Mouse (Mus musculus) heart, embryonic 13.5 days (tissue): ENCODE results near the gene Map1a. TPM values are rescaled to one million over a fixed set of nuclear protein-coding genes. Genes with fewer than 3 reads are reported as not detected.
A peak's percentile ranks its signal among the peaks of the same experiment; 100 is the strongest.

Experiments used
- ATAC-seq: fragments of 200-750 bp; cut with Nextera tagmentation; 2 replicates; pipeline ENCODE4 v1.8.0; 2017; ENCODE audit warnings: moderate TSS enrichment; ENCODE audit not compliant: insufficient number of reproducible peaks, low FRiP score, low TSS enrichment; ENCODE audit errors: extremely low read depth
- H3K27ac ChIP-seq: fragments of 300-500 bp; sonication (generic); replicated peaks from 2 replicates; pipeline ENCODE4 v1.5.1; 2015; ENCODE audit warnings: moderate library complexity, mild to moderate bottlenecking, inconsistent platforms
- H3K27me3 ChIP-seq: fragments of 300-500 bp; sonication (generic); replicated peaks from 2 replicates; pipeline ENCODE4 v1.6.1; 2015; ENCODE audit warnings: mild to moderate bottlenecking, inconsistent platforms
- H3K36me3 ChIP-seq: fragments of 300-500 bp; sonication (generic); 2 replicates; pipeline ENCODE4 v1.6.1; 2015; ENCODE audit warnings: mild to moderate bottlenecking, inconsistent platforms
- H3K4me1 ChIP-seq: fragments of 300-500 bp; sonication (generic); 2 replicates; pipeline ENCODE4 v1.6.1; 2015; ENCODE audit warnings: inconsistent platforms
- H3K4me2 ChIP-seq: fragments of 300-500 bp; sonication (generic); 2 replicates; pipeline ENCODE4 v1.6.1; 2015; ENCODE audit warnings: inconsistent platforms, mild to moderate bottlenecking, moderate library complexity
- H3K4me3 ChIP-seq: fragments of 300-500 bp; sonication (generic); 2 replicates; pipeline ENCODE4 v1.5.1; 2015; ENCODE audit warnings: moderate library complexity, mild to moderate bottlenecking, inconsistent platforms
- H3K9ac ChIP-seq: fragments of 300-500 bp; sonication (generic); 2 replicates; pipeline ENCODE4 v1.6.1; 2015; ENCODE audit warnings: inconsistent platforms, mild to moderate bottlenecking, moderate library complexity
- H3K9me3 ChIP-seq: fragments of 300-500 bp; sonication (generic); 2 replicates; pipeline ENCODE4 v1.6.1; 2016; ENCODE audit warnings: inconsistent platforms
- WGBS: fragments of 180-500 bp; shearing (Covaris S2); methylation state at CpG from one replicate; pipeline ENCODE4 v1.1.7; 2015; ENCODE audit warnings: mixed read lengths; 5-methylcytosine and 5-hydroxymethylcytosine counted together
- polyA plus RNA-seq: library from polyadenylated mRNA; unstranded; fragments of >200 nt; fragmentation: Nextera tagmentation; extraction: Ambion mirVana; gene quantifications from 2 replicates; pipeline ENCODE4 v1.2.1, GENCODE M21; 2015

Gene Map1a
- polyA plus RNA-seq, result 3.8 and 4.7 TPM in 2 replicates

DNA sequence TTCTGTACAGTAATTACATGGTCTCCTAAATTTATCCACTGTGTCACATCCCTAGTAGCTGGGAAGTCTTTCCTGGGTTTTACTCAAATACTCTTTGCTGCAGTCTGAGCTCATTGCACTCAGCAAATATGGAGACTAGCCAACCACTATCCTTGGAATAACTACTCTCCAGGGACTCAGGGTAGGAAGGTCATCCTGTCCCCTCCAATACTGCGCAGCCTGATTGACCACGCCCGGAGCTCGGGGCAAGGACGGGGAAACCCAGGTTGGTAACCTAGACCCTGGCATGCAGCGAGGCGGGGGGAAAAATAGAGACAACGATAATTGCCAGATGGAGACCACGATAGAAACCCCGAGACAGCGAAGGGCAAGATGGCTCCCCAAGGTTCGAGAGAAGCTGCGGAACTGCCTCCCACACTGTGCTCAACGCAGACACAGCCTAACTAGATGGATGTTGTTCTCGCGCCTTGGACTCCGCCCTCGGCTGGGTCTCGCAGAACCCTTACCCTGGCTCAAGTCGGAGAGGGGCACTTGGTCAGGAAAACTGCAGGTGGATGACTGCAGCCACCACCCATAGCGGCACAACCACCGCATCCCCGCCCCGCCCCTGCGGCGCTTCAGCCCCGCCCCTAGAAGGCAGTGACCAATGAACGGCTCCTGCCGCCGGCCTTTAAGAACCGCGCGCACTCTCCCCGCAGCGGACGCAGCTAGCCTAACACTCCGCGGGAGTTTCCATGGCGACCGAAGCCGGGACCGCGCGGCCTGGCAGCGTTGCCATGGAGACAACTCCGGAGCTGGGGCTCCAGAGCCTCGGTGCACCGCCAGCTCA, at the start of gene Map1a:
Map1a (plus strand) TSS at position 700 of the 829 bp plus-strand sequence.
- Histone ChIP-seq H3K9me3 (no peaks in the 10 kb centered on the region), H3K4me2 (peak within 1 kb of the TSS; percentile 94), H3K9ac (peak within 1 kb of the TSS; percentile 78), H3K36me3 (no peaks in the 10 kb centered on the region), H3K27ac (no peak within 1 kb of the TSS), H3K4me3 (peak within 1 kb of the TSS; percentile 67), H3K4me1 (peaks cover 23% of the 10 kb centered on the region), H3K27me3 (peaks cover 43% of the 10 kb centered on the region)
- 1% methylated on average over 48 of the region's 48 CpGs for WGBS
- peak; percentile 85 for ATAC-seq

DNA sequence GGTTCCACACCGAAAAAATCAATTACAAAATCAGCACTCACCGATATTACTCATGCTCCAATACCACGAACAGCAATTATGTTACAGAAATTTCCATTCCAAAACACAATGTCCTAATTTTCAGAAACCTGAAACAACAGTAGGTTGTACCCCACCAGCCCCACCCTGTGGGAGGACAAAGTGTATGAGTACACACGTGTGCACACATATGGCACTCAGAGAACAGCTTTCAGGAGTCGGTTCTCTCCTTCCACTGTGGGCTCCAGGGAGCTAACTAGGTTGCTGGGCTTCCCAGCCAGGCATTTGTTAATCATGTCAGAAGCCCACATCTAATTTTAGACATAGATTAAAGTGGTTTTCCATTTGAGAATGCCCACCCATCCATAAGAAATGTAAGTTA, 45.3 kb upstream of the Map1a start:
- ATAC-seq, result no peak
- Histone ChIP-seq H3K27ac (no peak overlapping the region), H3K27me3 (no peaks in the 10 kb centered on the region), H3K36me3 (peaks cover 90% of the 10 kb centered on the region), H3K9me3 (no peaks in the 10 kb centered on the region), H3K4me1 (peaks cover 8% of the 10 kb centered on the region), H3K9ac (no peak overlapping the region), H3K4me3 (no peak overlapping the region), H3K4me2 (no peak overlapping the region)
- 92% methylated on average over 5 of the region's 5 CpGs for WGBS

DNA sequence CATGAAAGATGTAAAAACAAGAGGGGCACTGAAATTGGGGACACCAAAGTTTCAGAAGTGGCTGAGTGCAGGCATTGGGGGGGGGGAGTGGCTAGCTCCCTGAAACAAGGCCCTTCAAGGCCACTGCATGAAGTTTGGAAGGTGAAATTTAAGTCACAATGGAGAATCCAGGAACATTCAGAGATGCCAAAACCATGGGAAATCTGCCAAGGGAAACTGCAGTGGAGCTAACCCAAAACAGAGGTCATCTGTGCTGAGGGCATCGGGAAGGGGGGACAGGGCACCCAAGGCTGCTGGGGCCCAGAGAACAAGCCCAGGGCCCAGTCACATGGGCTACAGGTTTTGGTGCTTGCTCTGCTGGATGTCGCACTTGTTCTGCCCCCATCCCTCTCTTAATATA, 39.6 kb upstream of the Map1a start:
- H3K4me2 ChIP-seq, result no peak overlapping the region
- ATAC-seq, result no peak
- no peak overlapping the region for H3K27ac ChIP-seq
- H3K9ac ChIP-seq, result no peak overlapping the region
- no peak overlapping the region for H3K4me3 ChIP-seq
- H3K9me3 ChIP-seq, result no peaks in the 10 kb centered on the region
- H3K36me3 ChIP-seq, result peaks cover 96% of the 10 kb centered on the region
- 89% methylated on average over 2 of the region's 2 CpGs for WGBS
- H3K27me3 ChIP-seq, result no peaks in the 10 kb centered on the region
- peaks cover 3% of the 10 kb centered on the region; the same call in 1 of the 2 replicates for H3K4me1 ChIP-seq

DNA sequence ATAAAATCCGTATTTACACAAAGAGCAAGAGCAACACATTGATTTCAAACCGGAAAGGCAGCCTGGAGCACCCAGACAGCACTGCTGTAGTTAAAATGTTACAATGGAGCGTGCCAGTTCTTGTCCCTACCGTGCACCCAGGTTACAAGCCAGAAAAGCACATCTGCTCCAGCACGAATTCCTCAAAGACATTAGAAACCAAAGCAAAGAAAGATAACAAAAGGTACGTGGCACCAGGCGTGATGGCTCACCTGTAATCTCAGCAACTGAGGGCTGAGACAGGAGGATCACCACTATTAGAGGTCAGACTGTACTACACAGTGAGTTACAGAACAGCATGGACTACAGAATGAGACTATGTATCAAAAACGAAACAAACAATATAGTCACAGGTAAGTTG, 21.0 kb upstream of the Map1a start:
- 82% methylated on average over 8 of the region's 8 CpGs for whole genome bisulfite sequencing
- Histone ChIP-seq H3K4me2 (no peak overlapping the region), H3K27me3 (no peaks in the 10 kb centered on the region), H3K9me3 (no peaks in the 10 kb centered on the region), H3K9ac (no peak overlapping the region), H3K4me1 (peaks cover 18% of the 10 kb centered on the region), H3K4me3 (no peak overlapping the region), H3K36me3 (peaks cover 57% of the 10 kb centered on the region), H3K27ac (no peak overlapping the region)
- no peak for ATAC-seq

DNA sequence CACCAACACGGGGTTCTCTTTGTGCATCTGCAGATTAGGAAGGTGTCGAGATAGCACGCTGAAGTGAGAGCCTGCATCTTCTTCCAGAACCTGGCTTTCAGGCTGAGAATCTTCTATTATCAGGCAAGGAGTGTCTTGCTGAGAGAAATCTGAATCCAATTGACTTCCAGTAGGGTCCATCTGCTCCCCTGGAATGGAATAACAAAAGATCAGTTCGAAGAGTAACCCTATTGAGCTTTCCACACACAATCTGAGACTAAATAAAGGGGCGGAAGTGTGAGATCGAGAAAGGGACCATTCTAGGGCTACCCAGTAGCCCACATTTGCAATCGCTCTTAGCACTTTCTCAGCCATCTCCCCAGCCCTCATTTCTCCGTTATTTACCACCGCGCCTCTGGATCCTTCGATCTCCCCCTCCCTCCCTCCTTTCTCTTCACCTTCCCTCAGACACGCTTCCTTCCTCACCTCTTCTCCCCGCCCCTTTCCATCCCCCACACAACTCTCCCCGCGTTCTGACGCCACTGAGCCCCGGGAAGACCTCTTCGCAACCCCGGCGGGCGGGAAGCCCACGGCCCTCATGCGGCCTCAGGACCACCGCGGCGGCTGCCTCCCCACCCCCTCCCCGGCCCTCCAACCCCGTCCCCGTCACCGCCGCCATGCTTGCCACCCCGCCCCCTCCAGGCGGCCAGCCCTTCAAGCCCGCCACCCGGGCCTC, 18.7 kb upstream of the Map1a start:
- peaks cover 18% of the 10 kb centered on the region for H3K4me1 ChIP-seq
- peak; percentile 28; the same call in 1 of the 2 replicates for ATAC-seq
- peak overlapping the region; percentile 93 for H3K4me3 ChIP-seq
- peak overlapping the region; percentile 86 for H3K27ac ChIP-seq
- peak overlapping the region; percentile 71 for H3K4me2 ChIP-seq
- peaks cover 40% of the 10 kb centered on the region for H3K36me3 ChIP-seq
- H3K9ac ChIP-seq, result peak overlapping the region; percentile 94
- H3K9me3 ChIP-seq, result no peaks in the 10 kb centered on the region
- no peaks in the 10 kb centered on the region for H3K27me3 ChIP-seq
- WGBS, result 1% methylated on average over 35 of the region's 35 CpGs

DNA sequence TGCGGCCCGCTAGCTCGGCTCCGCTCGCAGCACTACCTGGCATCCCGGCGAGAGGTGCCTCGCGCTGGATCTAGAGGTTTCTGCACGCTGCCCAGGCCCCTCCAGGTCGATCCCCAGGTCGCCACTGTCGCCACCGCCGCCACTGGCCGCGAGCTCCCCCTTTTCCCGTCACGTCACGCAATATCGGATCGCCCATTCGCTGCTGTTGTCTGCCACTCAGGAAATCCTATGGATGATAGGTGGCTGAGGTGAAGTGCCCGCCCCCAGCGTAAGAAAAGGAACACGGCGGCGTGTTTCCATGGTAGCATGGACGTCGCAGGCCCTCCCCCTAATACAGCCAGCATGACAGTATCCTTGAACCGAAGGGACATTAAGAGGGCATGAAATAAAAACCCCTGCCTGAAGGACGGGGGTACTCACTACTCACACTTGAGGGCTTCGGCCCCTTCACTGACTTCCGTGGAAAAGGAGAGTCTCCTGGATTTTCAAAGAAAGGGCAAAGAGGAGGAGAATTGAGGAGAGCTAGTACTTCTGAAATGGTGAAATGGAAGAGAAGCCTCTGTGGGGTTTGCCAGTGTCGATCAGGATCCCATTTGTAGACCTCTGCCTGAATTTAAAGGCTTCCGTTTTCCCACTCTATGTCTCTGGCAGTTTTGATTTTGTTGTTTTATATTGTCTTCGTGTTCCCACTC, 18.0 kb upstream of the Map1a start, which contains the start of gene Trp53bp1:
Trp53bp1 (minus strand) TSS at position 172 of the 692 bp plus-strand sequence.
- H3K36me3 ChIP-seq, result peaks cover 38% of the 10 kb centered on the region
- H3K27ac ChIP-seq, result peak within 1 kb of the TSS; percentile 86
- peak within 1 kb of the TSS; percentile 71 for H3K4me2 ChIP-seq
- peaks cover 18% of the 10 kb centered on the region for H3K4me1 ChIP-seq
- H3K9ac ChIP-seq, result peak within 1 kb of the TSS; percentile 94
- H3K9me3 ChIP-seq, result no peaks in the 10 kb centered on the region
- H3K27me3 ChIP-seq, result no peaks in the 10 kb centered on the region
- peak; percentile 97 for ATAC-seq
- WGBS, result under 1% methylated on average over 37 of the region's 37 CpGs
- peak within 1 kb of the TSS; percentile 93 for H3K4me3 ChIP-seq

DNA sequence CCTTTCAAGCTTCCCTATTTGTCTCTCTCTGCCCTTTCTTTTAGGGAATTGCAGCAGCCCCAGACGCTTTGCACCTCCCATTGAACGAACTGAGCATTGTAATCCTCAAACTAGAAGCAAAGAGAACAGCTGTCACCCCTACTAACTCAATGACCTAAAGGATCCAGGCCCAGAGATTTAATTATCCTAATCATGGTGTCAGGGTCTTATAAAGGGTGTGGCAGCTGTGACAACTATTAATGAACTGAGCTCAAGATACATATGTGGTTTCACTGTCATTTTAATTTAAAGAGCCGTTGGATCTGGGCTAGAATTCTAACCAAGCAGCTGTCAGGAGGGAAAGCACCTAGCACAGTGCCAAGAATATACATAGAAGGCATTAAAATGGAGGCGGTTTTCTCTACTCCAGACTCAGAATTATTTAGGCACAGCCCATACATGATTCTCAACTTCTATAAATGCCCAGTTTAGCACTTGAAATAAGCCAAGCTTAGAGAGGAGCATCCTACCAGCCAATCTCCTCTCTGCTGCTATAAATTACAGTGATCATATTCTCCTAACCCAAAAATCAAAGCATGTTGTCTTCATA, 17.4 kb upstream of the Map1a start:
- Histone ChIP-seq H3K27me3 (no peaks in the 10 kb centered on the region), H3K4me1 (peaks cover 18% of the 10 kb centered on the region), H3K9ac (peak overlapping the region; percentile 79), H3K4me2 (peak overlapping the region; percentile 71), H3K27ac (peak overlapping the region; percentile 56), H3K4me3 (peak overlapping the region; percentile 93), H3K9me3 (no peaks in the 10 kb centered on the region), H3K36me3 (peaks cover 33% of the 10 kb centered on the region)
- WGBS, result 23% methylated on average over 4 of the region's 4 CpGs
- ATAC-seq, result no peak

DNA sequence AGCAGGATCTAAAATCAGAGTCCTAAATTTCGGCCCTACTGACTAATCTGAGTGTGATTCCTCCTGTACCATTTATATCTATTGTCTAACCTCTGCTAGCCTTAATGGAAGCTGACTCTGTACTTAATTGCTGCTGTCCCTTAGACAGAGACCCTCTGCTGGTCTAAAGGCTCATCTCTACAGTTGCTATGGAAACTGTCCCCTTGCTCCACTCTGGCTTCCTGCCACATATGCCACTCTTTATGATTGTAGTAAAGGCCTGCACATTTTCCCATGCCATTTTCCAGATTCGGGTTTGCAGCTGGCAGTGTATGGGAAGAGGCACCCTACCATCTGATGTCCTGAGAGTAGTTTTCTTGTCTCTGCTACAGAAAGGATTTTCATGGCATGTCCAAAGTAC, 1.6 kb upstream of the Map1a start:
- Histone ChIP-seq H3K4me2 (no peak overlapping the region), H3K36me3 (no peaks in the 10 kb centered on the region), H3K27me3 (peaks cover 43% of the 10 kb centered on the region), H3K4me3 (no peak overlapping the region), H3K27ac (no peak overlapping the region), H3K9me3 (no peaks in the 10 kb centered on the region), H3K4me1 (peaks cover 15% of the 10 kb centered on the region), H3K9ac (no peak overlapping the region)
- ATAC-seq, result no peak
- 63% methylated on average over 2 of the region's 2 CpGs for WGBS

DNA sequence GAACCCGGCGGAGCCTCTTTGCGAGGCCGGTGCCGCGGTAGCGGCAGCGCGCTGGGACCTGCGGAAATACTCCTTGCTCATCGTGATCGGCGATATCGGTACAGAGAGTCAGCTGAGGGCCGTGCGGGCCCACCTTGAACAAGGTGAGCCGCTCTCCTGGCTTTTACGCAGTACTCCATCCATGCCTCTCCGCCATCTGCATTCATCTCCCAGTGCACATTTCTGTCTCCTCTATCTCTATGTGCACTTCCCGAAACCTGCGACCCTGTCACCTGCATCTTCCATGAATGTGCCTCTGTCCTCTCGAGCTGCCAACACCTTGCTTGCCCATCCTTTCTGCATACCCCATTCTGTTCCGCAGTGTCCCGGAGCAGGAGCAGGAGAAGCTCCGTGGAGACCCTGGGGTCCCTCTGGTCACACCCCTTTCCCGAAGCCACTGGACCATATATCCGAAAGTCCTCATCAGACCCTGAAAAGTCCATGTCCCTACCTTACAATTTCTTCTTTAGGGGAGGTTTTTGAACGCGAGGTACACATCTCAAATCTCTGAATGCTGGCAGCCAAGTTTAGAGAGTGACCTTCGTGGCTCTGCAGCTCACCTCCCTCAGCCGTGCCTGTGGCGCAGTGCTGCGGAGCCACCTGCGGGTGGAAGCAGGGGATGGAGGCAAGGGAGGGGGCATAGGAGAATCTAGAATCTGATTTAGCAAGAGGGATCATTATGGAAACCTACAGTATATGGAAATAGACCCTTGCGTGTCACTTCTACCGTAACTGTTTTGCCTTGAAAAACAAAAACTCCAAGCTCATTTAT, 535 bp downstream of the Map1a start:
- Histone ChIP-seq H3K4me1 (peaks cover 31% of the 10 kb centered on the region), H3K27me3 (peaks cover 43% of the 10 kb centered on the region), H3K27ac (no peak overlapping the region), H3K4me2 (peak overlapping the region; percentile 94), H3K36me3 (no peaks in the 10 kb centered on the region), H3K9ac (peak overlapping the region; percentile 78), H3K4me3 (peak overlapping the region; percentile 67), H3K9me3 (no peaks in the 10 kb centered on the region)
- ATAC-seq, result no peak
- 4% methylated on average over 36 of the region's 36 CpGs for WGBS

DNA sequence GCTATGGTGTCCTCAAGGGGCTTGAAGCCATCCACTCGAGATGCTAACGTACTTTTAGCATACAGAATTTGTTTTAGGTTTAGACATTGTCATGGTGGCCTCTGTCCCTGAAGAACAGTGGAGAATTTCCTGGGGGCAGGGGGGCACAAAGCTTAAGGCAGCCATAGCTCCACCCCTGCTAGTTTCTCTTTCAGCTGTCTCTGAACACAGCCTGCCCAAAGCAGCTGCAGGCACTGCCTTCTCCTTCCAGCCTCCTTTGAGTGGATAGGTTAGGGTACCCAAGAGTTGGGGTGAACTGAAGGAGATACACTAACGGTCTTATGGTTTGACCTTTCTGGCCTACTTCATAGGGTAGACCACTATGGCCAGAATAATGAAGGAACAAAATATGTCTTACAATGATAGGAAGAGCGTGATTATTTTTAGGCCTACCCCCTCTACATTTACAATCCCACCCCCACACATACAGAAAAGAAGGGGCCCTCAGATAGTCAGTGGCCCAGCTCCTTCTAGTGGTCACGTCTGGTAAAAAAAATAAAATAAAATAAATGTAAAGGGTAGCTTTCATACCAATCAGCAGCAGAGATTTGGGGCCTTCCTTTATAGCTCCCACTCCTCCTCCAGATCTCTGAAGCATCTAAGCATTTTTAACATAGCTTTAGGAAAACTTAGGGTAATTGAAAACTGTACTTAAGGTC, 3.1 kb downstream of the Map1a start:
- H3K27ac ChIP-seq, result no peak overlapping the region
- H3K27me3 ChIP-seq, result peaks cover 64% of the 10 kb centered on the region
- 63% methylated on average over 5 of the region's 5 CpGs for whole genome bisulfite sequencing
- H3K9me3 ChIP-seq, result no peaks in the 10 kb centered on the region
- ATAC-seq, result no peak
- no peak overlapping the region for H3K9ac ChIP-seq
- H3K4me1 ChIP-seq, result peaks cover 56% of the 10 kb centered on the region
- no peak overlapping the region for H3K4me3 ChIP-seq
- H3K4me2 ChIP-seq, result no peak overlapping the region
- no peaks in the 10 kb centered on the region for H3K36me3 ChIP-seq
